Mouse (Mus musculus) embryonic stem cell, embryonic (primary cell): Measurements from ENCODE around the gene Crybg2.

Experiments used
- CTCF ChIA-PET, 4 experiments: fragments of 300-600 bp in 2 of 4; fragments of 350-600 bp in 2 of 4; sonication (Branson Sonifier 250); formaldehyde crosslinking; loops; one replicate each; lab custom pipeline; 2022; ENCODE audit warnings: inconsistent platforms in 2 of 4; lab: Charles Lee
- POLR2A ChIA-PET, 4 experiments: fragments of 300-600 bp in 2 of 4; fragments of 350-600 bp in 2 of 4; sonication (Branson Sonifier 250); formaldehyde crosslinking; loops; one replicate each; lab custom pipeline; 2022; ENCODE audit warnings: antibody characterized with exemption in 4 of 4, inconsistent platforms in 1 of 4; lab: Charles Lee

Gene Crybg2

DNA sequence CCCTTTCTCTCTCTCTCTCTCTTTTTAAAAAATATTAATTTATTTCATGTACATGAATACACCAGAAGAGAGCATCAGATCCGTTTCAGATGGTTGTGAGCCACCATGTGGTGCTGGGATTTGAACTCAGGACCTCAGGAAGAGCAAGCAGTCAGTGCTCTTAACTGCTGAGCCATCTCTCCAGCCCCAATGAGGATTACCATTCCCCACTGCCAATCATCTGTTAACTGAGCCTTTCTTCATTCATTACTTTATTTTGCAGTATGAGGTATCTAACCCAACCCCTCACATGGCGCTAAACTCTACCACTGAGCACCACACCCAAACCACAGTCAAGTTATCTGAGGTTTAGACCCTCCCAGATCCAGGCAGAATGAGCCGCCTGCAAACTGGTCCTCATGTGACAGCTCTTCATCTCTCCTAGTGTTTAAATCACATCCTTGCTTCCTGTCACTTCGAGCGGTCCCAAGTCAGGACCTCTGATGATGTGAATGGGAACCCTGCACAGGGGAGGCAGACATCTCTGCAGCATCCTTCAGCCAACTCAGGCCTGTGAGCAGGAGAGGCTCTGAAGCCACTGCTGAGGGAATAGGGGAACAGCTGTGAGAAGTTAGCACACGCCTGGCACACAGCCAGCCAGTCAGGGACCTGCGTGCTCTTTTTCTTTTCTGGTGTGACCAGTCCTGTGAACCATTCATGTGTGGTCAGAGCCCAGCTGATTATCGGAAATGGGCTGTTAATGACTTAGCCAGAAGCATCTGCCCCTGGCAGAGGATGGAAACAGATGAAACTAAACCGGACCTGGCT is 19.1 kb upstream of the Crybg2 start:
- ChIA-PET POLR2A (interaction anchor here in 2 of 4 experiments (0.5 to 1.1 kb wide), 8 partner anchors 13 to 1276 kb away, joined by 3 to 4 read pairs (median 3); no protein-coding TSS in a partner anchor), CTCF (interaction anchor here in 2 of 4 experiments (1.0 to 1.1 kb wide), 2 partner anchors 29 to 34 kb away, joined by 4 to 5 read pairs; no protein-coding TSS in a partner anchor)

- ChIA-PET CTCF (interaction anchor here in 2 of 4 experiments (0.5 to 0.9 kb wide), 4 partner anchors 75 to 313 kb away, joined by 3 to 4 read pairs (median 4); partner anchors contain the start of gene Hmgn2 (in 1 of the 2)), POLR2A (interaction anchor here in 1 of 4 experiments (0.6 kb wide), 2 partner anchors 9 to 67 kb away, joined by 3 read pairs; no protein-coding TSS in a partner anchor)
These were observed 17.6 kb upstream of the Crybg2 start for GRCm38 (mm10) chr4:134043041-134043440.

- POLR2A ChIA-PET = interaction anchor here in 1 of 4 experiments (1.1 to 1.2 kb wide), 3 partner anchors 8 to 26 kb away, joined by 3 to 6 read pairs (median 3); partner anchors contain the start of gene Crybg2
These were observed 13.0 kb upstream of the Crybg2 start for GRCm38 (mm10) chr4:134047648-134048047.

GRCm38 (mm10) chr4:134051912-134052311 is 8.7 kb upstream of the Crybg2 start:
- POLR2A ChIA-PET = no interaction called here
- CTCF ChIA-PET = interaction anchor here in 2 of 4 experiments (1.3 to 2.0 kb wide), 3 partner anchors 16 kb away, joined by 5 to 7 read pairs (median 6); no protein-coding TSS in a partner anchor

More at GRCm38 (mm10) chr4:134047648-134048047, 13.0 kb upstream of the Crybg2 start:
- CTCF ChIA-PET = interaction anchor here (0.6 to 2.5 kb wide), 13 partner anchors 8 to 1931 kb away, joined by 3 to 17 read pairs (median 4); partner anchors contain the start of gene Crybg2 (in 1 of the 4)

GRCm38 (mm10) chr4:134052560-134052959 is 8.1 kb upstream of the Crybg2 start:
- CTCF ChIA-PET = interaction anchor here in 2 of 4 experiments (1.3 to 1.8 kb wide), 2 partner anchors 17 kb away, joined by 5 to 6 read pairs; no protein-coding TSS in a partner anchor
- POLR2A ChIA-PET = no interaction called here

DNA sequence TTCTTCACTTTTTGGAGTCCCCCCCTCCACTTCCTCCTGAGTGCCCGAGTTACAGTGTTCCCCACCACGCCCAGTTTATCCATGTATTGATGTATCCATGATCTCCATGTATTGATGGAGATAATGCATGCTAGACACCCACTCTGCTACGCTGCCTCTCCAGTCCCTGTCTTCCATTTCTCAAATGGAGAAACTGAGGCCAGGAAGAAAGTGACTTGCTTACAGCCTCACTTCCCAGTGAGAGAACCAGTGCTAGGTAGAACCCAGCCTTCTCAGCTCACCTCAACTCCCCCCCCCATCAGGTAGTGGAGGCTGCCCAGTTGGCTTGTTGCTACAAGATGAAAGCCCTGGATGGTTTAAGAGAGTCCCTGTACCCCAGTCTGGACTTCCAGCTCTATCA is 7.1 kb upstream of the Crybg2 start, which contains the start of gene Zfp683:
Gene Zfp683, plus strand, starts transcription at position 301 of the 400 bp plus-strand sequence.
- POLR2A ChIA-PET = interaction anchor here in 2 of 4 experiments (0.6 to 1.9 kb wide), 3 partner anchors 28 to 151 kb away, joined by 3 to 5 read pairs (median 3); no protein-coding TSS in a partner anchor

DNA sequence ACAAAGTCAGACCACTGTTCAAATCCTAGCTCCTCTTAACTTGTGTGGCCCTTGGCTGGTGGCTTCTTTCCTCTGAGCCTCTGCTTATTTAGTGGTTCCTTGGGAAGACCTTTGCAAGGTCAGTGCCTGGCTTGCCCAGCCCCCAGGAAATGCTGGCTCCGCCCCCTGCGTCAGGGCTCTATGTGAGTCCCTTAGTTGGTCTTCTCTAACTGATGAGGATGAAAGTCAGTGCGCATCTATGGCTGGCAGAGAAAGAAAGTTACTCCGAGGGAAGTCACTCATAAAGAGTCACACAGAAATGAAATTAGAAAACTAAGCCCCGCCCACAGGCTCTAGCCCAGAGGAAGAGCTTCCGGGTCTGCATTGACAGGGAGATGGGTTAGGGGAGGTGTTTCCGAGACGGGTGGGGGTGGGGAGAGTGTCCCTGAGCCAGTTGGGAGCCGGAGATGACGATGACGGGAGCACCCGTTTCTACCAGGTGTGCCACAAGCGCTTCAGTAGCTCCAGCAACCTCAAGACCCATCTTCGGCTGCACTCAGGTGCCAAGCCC is 2.4 kb upstream of the Crybg2 start:
- ChIA-PET POLR2A (interaction anchor here in 3 of 4 experiments (0.6 to 3.1 kb wide), 29 partner anchors 8 to 238 kb away, joined by 3 to 25 read pairs (median 4); partner anchors contain the start of genes Cd52 (in 1 of the 3), E130218I03Rik (in 1 of the 3) and Sh3bgrl3 (in 1 of the 3)), CTCF (interaction anchor here (0.6 to 2.6 kb wide), 13 partner anchors 9 to 148 kb away, joined by 3 to 12 read pairs (median 5); partner anchors contain the start of gene Cep85 (in 1 of the 4))

More for the DNA sequence above, 7.1 kb upstream of the Crybg2 start, which contains the start of gene Zfp683:
- CTCF ChIA-PET = interaction anchor here in 1 of 4 experiments (1.8 kb wide), 1 partner anchor 18 kb away, joined by 5 read pairs; no protein-coding TSS in a partner anchor

- POLR2A ChIA-PET = interaction anchor here in 3 of 4 experiments (0.8 to 3.1 kb wide), 19 partner anchors 9 to 160 kb away, joined by 3 to 25 read pairs (median 4); no protein-coding TSS in a partner anchor
- CTCF ChIA-PET = interaction anchor here in 3 of 4 experiments (0.6 to 2.6 kb wide), 8 partner anchors 9 to 128 kb away, joined by 3 to 12 read pairs (median 8); partner anchors contain the start of gene Cep85 (in 1 of the 3)
These were observed 1.7 kb upstream of the Crybg2 start for GRCm38 (mm10) chr4:134058908-134059307.

DNA sequence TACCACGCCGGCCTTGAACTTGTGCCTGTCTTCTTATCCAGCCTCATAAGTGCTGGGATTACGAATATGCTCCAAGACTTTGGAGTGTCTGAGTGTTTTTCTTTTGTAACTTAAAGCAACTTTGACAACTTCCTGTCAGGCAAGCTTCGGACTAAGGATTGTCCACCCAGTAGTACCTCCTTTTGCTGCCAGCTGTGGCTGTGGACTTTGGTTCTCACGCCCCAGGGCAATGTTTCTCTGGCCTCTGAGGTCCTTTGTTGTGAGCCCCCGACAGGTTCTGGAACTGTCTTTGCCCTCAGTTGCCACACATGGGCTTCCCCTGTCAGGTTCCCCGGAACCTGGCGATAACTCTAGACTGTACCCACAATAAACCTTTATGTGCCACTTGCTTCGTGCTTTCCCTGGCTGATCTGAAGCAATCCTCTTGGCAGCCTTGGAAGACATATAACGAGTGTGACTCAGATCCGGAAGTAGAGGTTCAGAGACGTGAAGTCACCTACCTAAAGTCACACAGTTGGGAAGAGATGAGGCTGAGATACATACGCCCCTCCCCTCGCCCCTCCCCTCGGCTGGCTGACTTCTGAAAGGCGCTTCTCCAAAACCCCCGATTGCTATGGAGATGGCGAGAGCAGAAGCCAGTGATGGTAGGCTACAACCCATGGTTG is 683 bp downstream of the Crybg2 start:
- POLR2A ChIA-PET = interaction anchor here in 3 of 4 experiments (0.5 to 3.4 kb wide), 18 partner anchors 7 to 246 kb away, joined by 3 to 29 read pairs (median 3); partner anchors contain the start of gene Cep85 (in 1 of the 3)
- CTCF ChIA-PET = interaction anchor here in 3 of 4 experiments (0.6 to 1.4 kb wide), 6 partner anchors 25 to 781 kb away, joined by 3 to 6 read pairs (median 3); no protein-coding TSS in a partner anchor

GRCm38 (mm10) chr4:134061944-134062446 is 1.4 kb downstream of the Crybg2 start:
- ChIA-PET POLR2A (interaction anchor here in 2 of 4 experiments (0.5 to 3.4 kb wide), 14 partner anchors 12 to 164 kb away, joined by 3 to 29 read pairs (median 3); partner anchors contain the start of gene Dhdds (in 1 of the 2)), CTCF (interaction anchor here in 3 of 4 experiments (0.6 to 1.1 kb wide), 4 partner anchors 26 to 781 kb away, joined by 3 to 6 read pairs (median 3); no protein-coding TSS in a partner anchor)

GRCm38 (mm10) chr4:134062561-134062960 is 1.9 kb downstream of the Crybg2 start:
- ChIA-PET CTCF (interaction anchor here in 2 of 4 experiments (1.0 to 1.1 kb wide), 2 partner anchors 27 kb away, joined by 3 to 5 read pairs; no protein-coding TSS in a partner anchor), POLR2A (interaction anchor here in 2 of 4 experiments (0.5 to 3.4 kb wide), 11 partner anchors 12 to 164 kb away, joined by 3 to 29 read pairs (median 3); partner anchors contain the start of gene Dhdds (in 1 of the 2))

DNA sequence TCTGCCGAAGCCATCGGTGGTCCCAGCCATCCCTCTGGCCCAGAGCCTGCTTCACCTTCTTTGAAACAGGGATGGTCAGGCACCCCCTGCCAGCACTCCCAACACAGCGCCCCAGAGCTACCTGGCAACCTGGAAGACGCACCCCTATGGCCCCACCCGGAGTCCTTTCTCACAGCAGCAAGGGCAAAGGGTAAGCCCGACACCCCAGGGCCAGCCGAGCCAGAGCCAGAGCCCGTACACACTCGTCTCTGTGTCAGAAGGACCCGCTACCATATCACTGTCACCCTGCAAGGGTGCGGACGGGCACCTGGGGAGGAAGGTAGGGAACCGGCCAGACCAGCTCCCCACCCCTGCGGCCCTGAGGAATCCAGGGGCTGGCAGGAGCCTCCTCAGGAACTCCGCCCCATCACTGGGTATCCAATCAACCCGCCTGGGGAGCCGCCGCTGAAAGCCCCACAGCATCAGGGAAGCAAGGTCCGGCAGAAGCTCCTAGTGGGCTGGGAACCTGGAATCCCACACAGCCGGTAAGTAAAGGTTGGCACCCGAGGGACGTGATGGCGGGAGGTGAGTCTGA is 4.9 kb downstream of the Crybg2 start:
- ChIA-PET CTCF (interaction anchor here in 2 of 4 experiments (0.6 to 1.8 kb wide), 5 partner anchors 13 to 134 kb away, joined by 3 to 5 read pairs (median 4); no protein-coding TSS in a partner anchor), POLR2A (interaction anchor here in 2 of 4 experiments (0.8 to 7.6 kb wide), 9 partner anchors 9 to 205 kb away, joined by 3 to 112 read pairs (median 6); no protein-coding TSS in a partner anchor)

DNA sequence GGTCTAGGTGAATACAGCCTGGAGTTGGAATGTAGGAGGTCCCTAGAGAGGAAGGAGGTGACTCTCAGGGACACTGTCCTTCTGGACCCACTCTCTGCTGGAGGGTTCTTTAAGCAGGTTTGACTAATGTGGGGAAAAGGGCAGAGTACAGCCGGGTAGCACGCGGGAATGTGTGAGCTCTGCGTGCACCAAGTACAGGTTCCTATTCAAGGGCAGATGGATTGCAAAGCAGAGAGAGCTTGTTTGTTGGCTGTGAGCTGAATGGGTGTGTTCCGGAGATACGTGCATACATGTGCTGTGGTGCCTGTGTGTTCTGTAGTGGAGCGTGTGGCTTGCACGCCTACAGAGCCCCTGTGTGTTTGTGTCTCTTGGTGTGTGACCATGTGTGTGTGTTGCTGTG is 6.8 kb downstream of the Crybg2 start:
- CTCF ChIA-PET = interaction anchor here (0.5 to 3.0 kb wide), 12 partner anchors 9 to 56 kb away, joined by 3 to 17 read pairs (median 4); no protein-coding TSS in a partner anchor
- POLR2A ChIA-PET = interaction anchor here in 3 of 4 experiments (0.5 to 7.6 kb wide), 29 partner anchors 7 to 252 kb away, joined by 3 to 112 read pairs (median 5); partner anchors contain the start of gene Cep85 (in 2 of the 3)

DNA sequence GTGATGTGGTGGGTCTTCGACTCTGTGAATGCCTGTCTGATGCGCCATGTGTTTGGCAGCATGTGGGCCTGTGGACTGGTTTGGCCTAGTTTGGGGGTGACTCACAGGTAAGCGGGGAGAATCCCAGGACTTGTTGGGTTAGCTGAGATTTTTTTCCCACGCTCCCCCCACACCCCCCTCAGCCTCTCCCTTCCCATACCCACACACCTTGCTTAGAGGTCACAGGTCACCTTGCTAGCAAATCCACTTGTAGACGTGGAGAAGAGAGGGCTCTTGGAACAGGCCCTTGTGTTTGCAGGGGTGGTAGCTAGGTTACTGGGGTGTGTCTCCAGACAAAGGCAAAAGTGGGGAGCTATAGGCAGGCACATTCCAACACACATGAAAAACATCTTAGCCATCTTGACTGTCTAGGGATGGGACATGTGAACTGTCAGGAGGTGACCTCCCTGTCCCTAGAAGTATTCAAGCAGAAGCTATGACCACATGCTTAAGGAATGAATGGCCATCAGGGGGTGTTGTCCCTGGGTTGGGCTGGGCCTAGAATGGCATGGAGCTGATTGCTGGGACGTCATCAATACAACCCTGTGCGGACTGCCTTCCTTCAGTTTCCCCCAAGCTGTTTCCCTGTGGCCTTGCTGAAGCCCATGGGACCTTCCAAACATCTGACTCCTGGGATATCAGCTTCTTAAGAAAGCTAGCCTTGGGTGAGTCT is 7.4 kb downstream of the Crybg2 start:
- ChIA-PET CTCF (interaction anchor here (0.8 to 3.0 kb wide), 14 partner anchors 9 to 56 kb away, joined by 3 to 17 read pairs (median 4); no protein-coding TSS in a partner anchor), POLR2A (interaction anchor here in 3 of 4 experiments (0.5 to 7.6 kb wide), 43 partner anchors 8 to 1205 kb away, joined by 3 to 112 read pairs (median 4); partner anchors contain the start of genes Cep85 (in 2 of the 3), Clic4 (in 1 of the 3) and Crybg2 (in 1 of the 3))
